Mouse (Mus musculus) heart, embryonic 10.5 days (tissue): ENCODE data around the gene Fos. TPM values are rescaled to one million over a fixed set of nuclear protein-coding genes. Genes with fewer than 3 reads are reported as not detected.

ENCODE experiments used
- DNase-seq: peaks from one replicate; pipeline ENCODE4 v3.0.0-alpha.2; 2017; ENCODE audit warnings: low spot score
- H3K27ac ChIP-seq: fragments of 300-500 bp; sonication (generic); 2 replicates; pipeline ENCODE4 v1.5.1; 2016; ENCODE audit warnings: mild to moderate bottlenecking
- H3K27me3 ChIP-seq: fragments of 300-500 bp; sonication (generic); 2 replicates; pipeline ENCODE4 v1.6.1; 2016; ENCODE audit warnings: mild to moderate bottlenecking; ENCODE audit not compliant: poor library complexity, insufficient read depth, severe bottlenecking
- H3K36me3 ChIP-seq: fragments of 300-500 bp; sonication (generic); 2 replicates; pipeline ENCODE4 v1.6.1; 2016; ENCODE audit warnings: mild to moderate bottlenecking, moderate library complexity
- H3K4me1 ChIP-seq: fragments of 300-500 bp; sonication (generic); 2 replicates; pipeline ENCODE4 v1.6.1; 2016; ENCODE audit warnings: mild to moderate bottlenecking
- H3K4me3 ChIP-seq: fragments of 300-500 bp; sonication (generic); 2 replicates; pipeline ENCODE4 v1.5.1; 2016; ENCODE audit warnings: mild to moderate bottlenecking, moderate library complexity
- H3K9me3 ChIP-seq: fragments of 300-500 bp; sonication (generic); 2 replicates; pipeline ENCODE4 v1.6.1; 2016; ENCODE audit warnings: mild to moderate bottlenecking, moderate library complexity
- WGBS: fragments of 180-500 bp; shearing (Covaris S2); methylation state at CpG from one replicate; pipeline ENCODE4 v1.1.7; 2016; 5-methylcytosine and 5-hydroxymethylcytosine counted together
- polyA plus RNA-seq: library from polyadenylated mRNA; unstranded; fragments of >200 nt; fragmentation: Nextera tagmentation; extraction: Ambion mirVana; gene quantifications from 2 replicates; pipeline ENCODE4 v1.2.1, GENCODE M21; 2016

Fos gene
- polyA plus RNA-seq, result 6.1 and 7.5 TPM in 2 replicates

- Histone ChIP-seq H3K4me1 (peaks cover 61% of the 10 kb centered on the region), H3K27me3 (peaks cover 28% of the 10 kb centered on the region), H3K4me3 (peak within 1 kb of the TSS; percentile 80), H3K36me3 (peaks cover 8% of the 10 kb centered on the region; the same call in 1 of the 2 replicates), H3K9me3 (no peaks in the 10 kb centered on the region), H3K27ac (peak within 1 kb of the TSS; percentile 96)
- under 1% methylated on average over 56 of the region's 56 CpGs for WGBS
- DNase-seq, result peak; percentile 95
Observed at GRCm38 (mm10) chr12:85473481-85474297, at the start of gene Fos. Gene Fos (plus strand): TSS chr12:85473890.

- Histone ChIP-seq H3K4me3 (no peak overlapping the region), H3K36me3 (no peaks in the 10 kb centered on the region), H3K27ac (peak overlapping the region; percentile 67), H3K27me3 (no peaks in the 10 kb centered on the region), H3K9me3 (no peaks in the 10 kb centered on the region), H3K4me1 (peaks cover 48% of the 10 kb centered on the region)
- no peak for DNase-seq
- WGBS, result 66% methylated on average over 11 of the region's 11 CpGs
Observed at GRCm38 (mm10) chr12:85425721-85426120, 48.0 kb upstream of the Fos start.

- DNase-seq, result no peak
- Histone ChIP-seq H3K27ac (peak overlapping the region; percentile 67; the same call in 1 of the 2 replicates), H3K4me3 (no peak overlapping the region), H3K36me3 (no peaks in the 10 kb centered on the region), H3K9me3 (no peaks in the 10 kb centered on the region), H3K4me1 (peaks cover 44% of the 10 kb centered on the region), H3K27me3 (no peaks in the 10 kb centered on the region)
- 51% methylated on average over 10 of the region's 10 CpGs for WGBS
Observed at GRCm38 (mm10) chr12:85426126-85426525, 47.6 kb upstream of the Fos start.

- no peak for DNase-seq
- Histone ChIP-seq H3K36me3 (no peaks in the 10 kb centered on the region), H3K9me3 (no peaks in the 10 kb centered on the region), H3K27me3 (no peaks in the 10 kb centered on the region), H3K27ac (no peak overlapping the region), H3K4me1 (peaks cover 44% of the 10 kb centered on the region), H3K4me3 (no peak overlapping the region)
- 73% methylated on average over 7 of the region's 7 CpGs for WGBS
Observed at GRCm38 (mm10) chr12:85427802-85428201, 45.9 kb upstream of the Fos start.

GRCm38 (mm10) chr12:85429999-85430398 is 43.7 kb upstream of the Fos start:
- 68% methylated on average over 4 of the region's 4 CpGs for WGBS
- H3K4me1 ChIP-seq, result peaks cover 56% of the 10 kb centered on the region
- H3K27me3 ChIP-seq, result no peaks in the 10 kb centered on the region
- H3K9me3 ChIP-seq, result no peaks in the 10 kb centered on the region
- H3K4me3 ChIP-seq, result no peak overlapping the region
- no peak overlapping the region for H3K27ac ChIP-seq
- no peak for DNase-seq
- no peaks in the 10 kb centered on the region for H3K36me3 ChIP-seq

GRCm38 (mm10) chr12:85430434-85430833 is 43.3 kb upstream of the Fos start:
- no peak overlapping the region for H3K27ac ChIP-seq
- WGBS, result 23% methylated on average over 6 of the region's 6 CpGs
- no peaks in the 10 kb centered on the region for H3K36me3 ChIP-seq
- H3K9me3 ChIP-seq, result no peaks in the 10 kb centered on the region
- H3K4me1 ChIP-seq, result peaks cover 56% of the 10 kb centered on the region
- H3K4me3 ChIP-seq, result no peak overlapping the region
- DNase-seq, result no peak
- H3K27me3 ChIP-seq, result no peaks in the 10 kb centered on the region

- Histone ChIP-seq H3K27me3 (no peaks in the 10 kb centered on the region), H3K27ac (peak overlapping the region; percentile 78), H3K4me1 (peaks cover 54% of the 10 kb centered on the region), H3K9me3 (no peaks in the 10 kb centered on the region), H3K36me3 (no peaks in the 10 kb centered on the region), H3K4me3 (no peak overlapping the region)
- DNase-seq, result no peak
- WGBS, result 30% methylated on average over 3 of the region's 3 CpGs
Observed at GRCm38 (mm10) chr12:85433850-85434249, 39.8 kb upstream of the Fos start.

- WGBS, result 68% methylated on average over 5 of the region's 5 CpGs
- Histone ChIP-seq H3K27ac (peak overlapping the region; percentile 78), H3K27me3 (no peaks in the 10 kb centered on the region), H3K4me3 (no peak overlapping the region), H3K4me1 (peaks cover 54% of the 10 kb centered on the region), H3K9me3 (no peaks in the 10 kb centered on the region), H3K36me3 (no peaks in the 10 kb centered on the region)
- no peak for DNase-seq
Observed at GRCm38 (mm10) chr12:85434526-85434925, 39.2 kb upstream of the Fos start.

GRCm38 (mm10) chr12:85436021-85436621 is 37.6 kb upstream of the Fos start:
- H3K27ac ChIP-seq, result peak overlapping the region; percentile 84
- peak overlapping the region; percentile 36 for H3K4me3 ChIP-seq
- WGBS, result 30% methylated on average over 10 of the region's 10 CpGs
- no peaks in the 10 kb centered on the region for H3K36me3 ChIP-seq
- peak; percentile 96 for DNase-seq
- H3K9me3 ChIP-seq, result no peaks in the 10 kb centered on the region
- peaks cover 45% of the 10 kb centered on the region for H3K4me1 ChIP-seq
- H3K27me3 ChIP-seq, result no peaks in the 10 kb centered on the region

- Histone ChIP-seq H3K4me1 (peaks cover 45% of the 10 kb centered on the region), H3K9me3 (no peaks in the 10 kb centered on the region), H3K4me3 (no peak overlapping the region), H3K27ac (peak overlapping the region; percentile 84), H3K27me3 (no peaks in the 10 kb centered on the region), H3K36me3 (no peaks in the 10 kb centered on the region)
- DNase-seq, result no peak
- 53% methylated on average over 17 of the region's 17 CpGs for WGBS
Observed at GRCm38 (mm10) chr12:85437172-85437876, 36.4 kb upstream of the Fos start.

- H3K27ac ChIP-seq, result no peak overlapping the region
- peaks cover 12% of the 10 kb centered on the region for H3K4me1 ChIP-seq
- WGBS, result 87% methylated on average over 1 of the region's 1 CpGs
- no peaks in the 10 kb centered on the region for H3K9me3 ChIP-seq
- H3K36me3 ChIP-seq, result no peaks in the 10 kb centered on the region
- no peak overlapping the region for H3K4me3 ChIP-seq
- no peak for DNase-seq
- H3K27me3 ChIP-seq, result no peaks in the 10 kb centered on the region
Observed at GRCm38 (mm10) chr12:85443456-85443855, 30.2 kb upstream of the Fos start.

- no peaks in the 10 kb centered on the region for H3K9me3 ChIP-seq
Observed at GRCm38 (mm10) chr12:85444646-85445045, 29.0 kb upstream of the Fos start.

GRCm38 (mm10) chr12:85447009-85447408 is 26.7 kb upstream of the Fos start:
- peaks cover 19% of the 10 kb centered on the region for H3K4me1 ChIP-seq
- 89% methylated on average over 6 of the region's 6 CpGs for WGBS
- H3K36me3 ChIP-seq, result no peaks in the 10 kb centered on the region
- H3K4me3 ChIP-seq, result no peak overlapping the region
- DNase-seq, result no peak
- H3K27me3 ChIP-seq, result no peaks in the 10 kb centered on the region
- no peaks in the 10 kb centered on the region for H3K9me3 ChIP-seq
- H3K27ac ChIP-seq, result no peak overlapping the region

More at GRCm38 (mm10) chr12:85444646-85445045, 29.0 kb upstream of the Fos start:
- Histone ChIP-seq H3K4me1 (peaks cover 12% of the 10 kb centered on the region), H3K36me3 (no peaks in the 10 kb centered on the region), H3K4me3 (no peak overlapping the region), H3K27ac (peak overlapping the region; percentile 47; the same call in 1 of the 2 replicates), H3K27me3 (no peaks in the 10 kb centered on the region)
- WGBS, result 35% methylated on average over 6 of the region's 6 CpGs
- no peak for DNase-seq
